Mouse (Mus musculus): ENCODE results near the gene Dnajc5g.

DNA sequence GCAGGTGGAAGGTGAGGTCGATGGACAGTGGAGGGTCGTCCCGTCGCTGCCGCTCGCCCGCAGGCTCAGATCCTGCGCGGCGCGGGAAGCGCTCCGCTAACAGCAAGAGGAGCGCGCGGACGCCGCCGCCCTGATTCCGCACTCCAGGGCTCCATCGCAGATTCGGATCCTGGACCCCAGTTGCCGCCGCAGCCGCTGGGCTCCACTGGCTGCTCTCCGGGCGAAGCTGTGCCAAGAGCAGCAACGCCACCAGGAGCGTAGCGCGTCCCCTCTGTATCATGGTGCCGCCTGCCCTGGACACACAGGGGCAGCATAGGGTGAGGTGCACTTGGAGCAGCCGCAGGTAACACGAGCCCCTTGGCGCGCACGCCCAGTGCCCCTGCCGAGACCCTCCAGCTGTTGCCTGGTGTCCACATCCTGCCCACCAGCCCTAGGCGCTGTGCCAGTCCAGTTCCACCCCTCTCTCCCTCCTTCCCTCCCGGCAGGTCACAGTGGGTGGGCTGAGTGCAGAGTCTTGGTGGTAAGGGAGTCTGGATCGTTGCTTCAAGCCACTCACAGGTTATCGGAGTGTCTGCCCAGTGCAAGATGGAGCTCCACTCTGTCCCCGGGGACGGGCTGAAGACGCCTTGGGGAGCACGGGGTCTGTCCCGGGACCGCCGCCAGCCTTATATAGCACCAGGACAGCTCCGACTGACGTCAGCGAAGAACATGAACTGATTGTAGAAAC is 32.3 kb downstream of the Dnajc5g start, which contains the start of gene Ucn:
- no peak for TF ChIP-seq CTCF (IDR thresholded peaks at IDR 0.05; ENCODE audit: low read depth)
- TF ChIP-seq EP300 (optimal IDR thresholded peaks at IDR 0.05): no peak
